Mouse (Mus musculus): Measurements from ENCODE around the gene Sema4d. TPM values are rescaled to one million over a fixed set of nuclear protein-coding genes. Genes with fewer than 3 reads are reported as not detected.

Gene Sema4d
- polyA plus RNA-seq, 1 experiment: 25.6 TPM

GRCm38 (mm10) chr13:51777048-51777737 lies 16.4 kb downstream of the Sema4d start:
- peak; percentile 93 for DNase-seq (ENCODE audit: low read depth)
- no peak for TF ChIP-seq CTCF (IDR thresholded peaks at IDR 0.05; ENCODE audit: borderline replicate concordance, extremely low read depth, insufficient read depth, insufficient read length)
- TF ChIP-seq POLR2A (IDR thresholded peaks at IDR 0.05; ENCODE audit: borderline replicate concordance, extremely low read depth, insufficient read depth, insufficient read length, poor library complexity, severe bottlenecking): no peak

DNA sequence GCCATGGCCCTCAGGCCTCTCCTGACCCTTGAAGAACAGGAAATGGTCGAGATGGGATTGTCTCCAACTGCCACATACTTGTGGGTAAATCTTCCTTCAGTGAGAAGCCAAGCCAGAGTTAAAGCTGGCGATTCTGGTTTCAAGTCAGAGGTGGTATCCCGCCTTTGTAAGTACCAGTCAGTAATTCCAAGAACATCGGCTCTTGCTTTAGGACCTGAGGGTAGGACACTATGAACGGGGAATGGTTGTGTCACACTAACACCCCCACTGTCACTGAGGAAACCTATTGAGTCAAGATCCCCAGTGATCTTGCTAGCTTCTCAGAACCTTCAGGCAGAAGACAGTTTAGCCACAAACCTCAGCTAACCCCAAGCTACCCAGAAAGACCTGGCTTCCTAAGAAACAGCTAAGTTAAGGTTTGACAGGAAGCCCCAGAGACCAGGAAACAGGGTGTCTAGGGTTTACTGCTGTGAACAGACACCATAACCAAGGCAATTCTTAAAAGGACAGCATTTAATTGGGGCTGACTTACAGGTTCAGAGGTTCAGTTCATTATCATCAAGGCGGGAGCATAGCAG lies 17.3 kb downstream of the Sema4d start:
- TF ChIP-seq CTCF (IDR thresholded peaks at IDR 0.05; ENCODE audit: borderline replicate concordance, extremely low read depth, insufficient read depth, insufficient read length): no peak
- no peak for TF ChIP-seq POLR2A (IDR thresholded peaks at IDR 0.05; ENCODE audit: borderline replicate concordance, extremely low read depth, insufficient read depth, insufficient read length, poor library complexity, severe bottlenecking)
- no peak for DNase-seq (ENCODE audit: low read depth)

GRCm38 (mm10) chr13:51771802-51772206 lies 21.7 kb downstream of the Sema4d start:
- DNase-seq (ENCODE audit: low read depth): peak; percentile 28
- TF ChIP-seq POLR2A (IDR thresholded peaks at IDR 0.05; ENCODE audit: borderline replicate concordance, extremely low read depth, insufficient read depth, insufficient read length, poor library complexity, severe bottlenecking) (no peak), CTCF (IDR thresholded peaks at IDR 0.05; ENCODE audit: borderline replicate concordance, extremely low read depth, insufficient read depth, insufficient read length) (no peak)

GRCm38 (mm10) chr13:51770647-51771427 lies 22.7 kb downstream of the Sema4d start:
- TF ChIP-seq CTCF (IDR thresholded peaks at IDR 0.05; ENCODE audit: borderline replicate concordance, extremely low read depth, insufficient read depth, insufficient read length) (no peak), POLR2A (IDR thresholded peaks at IDR 0.05; ENCODE audit: borderline replicate concordance, extremely low read depth, insufficient read depth, insufficient read length, poor library complexity, severe bottlenecking) (no peak)
- no peak for DNase-seq (ENCODE audit: low read depth)

- no peak for TF ChIP-seq CTCF (IDR thresholded peaks at IDR 0.05; ENCODE audit: borderline replicate concordance, extremely low read depth, insufficient read depth, insufficient read length)
- no peak for TF ChIP-seq POLR2A (IDR thresholded peaks at IDR 0.05; ENCODE audit: borderline replicate concordance, extremely low read depth, insufficient read depth, insufficient read length, poor library complexity, severe bottlenecking)
- no peak for DNase-seq (ENCODE audit: low read depth)
Measured at GRCm38 (mm10) chr13:51767991-51768761, 25.4 kb downstream of the Sema4d start.

GRCm38 (mm10) chr13:51767513-51767912 lies 26.0 kb downstream of the Sema4d start:
- TF ChIP-seq POLR2A (IDR thresholded peaks at IDR 0.05; ENCODE audit: borderline replicate concordance, extremely low read depth, insufficient read depth, insufficient read length, poor library complexity, severe bottlenecking): no peak
- TF ChIP-seq CTCF (IDR thresholded peaks at IDR 0.05; ENCODE audit: borderline replicate concordance, extremely low read depth, insufficient read depth, insufficient read length): no peak
- DNase-seq (ENCODE audit: low read depth): no peak

DNA sequence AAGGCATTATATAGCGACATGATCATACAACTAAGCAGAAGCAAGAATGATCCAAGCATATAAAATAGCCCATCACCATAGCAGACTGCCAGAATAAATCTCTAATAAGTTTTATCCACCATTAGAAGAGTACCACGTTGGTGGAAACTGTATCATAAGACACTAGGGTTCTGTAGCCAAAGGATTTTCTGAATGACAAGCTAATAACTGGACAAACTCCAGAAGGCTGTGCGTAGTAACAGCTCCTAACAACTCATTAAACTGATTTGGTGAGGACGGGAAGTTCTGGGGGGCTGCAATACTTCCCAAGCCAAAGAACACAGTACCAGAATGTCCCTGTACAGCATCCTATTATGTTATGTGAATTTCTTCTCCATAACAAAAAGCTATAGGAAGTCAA lies 26.8 kb downstream of the Sema4d start:
- no peak for DNase-seq (ENCODE audit: low read depth)

GRCm38 (mm10) chr13:51765369-51765768 lies 28.2 kb downstream of the Sema4d start:
- DNase-seq (ENCODE audit: low read depth): no peak
- TF ChIP-seq CTCF (IDR thresholded peaks at IDR 0.05; ENCODE audit: borderline replicate concordance, extremely low read depth, insufficient read depth, insufficient read length) (no peak), POLR2A (IDR thresholded peaks at IDR 0.05; ENCODE audit: borderline replicate concordance, extremely low read depth, insufficient read depth, insufficient read length, poor library complexity, severe bottlenecking) (no peak)

More for the DNA sequence above, 26.8 kb downstream of the Sema4d start:
- no peak for TF ChIP-seq POLR2A (IDR thresholded peaks at IDR 0.05; ENCODE audit: borderline replicate concordance, extremely low read depth, insufficient read depth, insufficient read length, poor library complexity, severe bottlenecking)
- no peak for TF ChIP-seq CTCF (IDR thresholded peaks at IDR 0.05; ENCODE audit: borderline replicate concordance, extremely low read depth, insufficient read depth, insufficient read length)

- no peak for DNase-seq (ENCODE audit: low read depth)
- TF ChIP-seq CTCF (IDR thresholded peaks at IDR 0.05; ENCODE audit: borderline replicate concordance, extremely low read depth, insufficient read depth, insufficient read length): no peak
- no peak for TF ChIP-seq POLR2A (IDR thresholded peaks at IDR 0.05; ENCODE audit: borderline replicate concordance, extremely low read depth, insufficient read depth, insufficient read length, poor library complexity, severe bottlenecking)
Measured at GRCm38 (mm10) chr13:51763019-51763698, 30.4 kb downstream of the Sema4d start.

DNA sequence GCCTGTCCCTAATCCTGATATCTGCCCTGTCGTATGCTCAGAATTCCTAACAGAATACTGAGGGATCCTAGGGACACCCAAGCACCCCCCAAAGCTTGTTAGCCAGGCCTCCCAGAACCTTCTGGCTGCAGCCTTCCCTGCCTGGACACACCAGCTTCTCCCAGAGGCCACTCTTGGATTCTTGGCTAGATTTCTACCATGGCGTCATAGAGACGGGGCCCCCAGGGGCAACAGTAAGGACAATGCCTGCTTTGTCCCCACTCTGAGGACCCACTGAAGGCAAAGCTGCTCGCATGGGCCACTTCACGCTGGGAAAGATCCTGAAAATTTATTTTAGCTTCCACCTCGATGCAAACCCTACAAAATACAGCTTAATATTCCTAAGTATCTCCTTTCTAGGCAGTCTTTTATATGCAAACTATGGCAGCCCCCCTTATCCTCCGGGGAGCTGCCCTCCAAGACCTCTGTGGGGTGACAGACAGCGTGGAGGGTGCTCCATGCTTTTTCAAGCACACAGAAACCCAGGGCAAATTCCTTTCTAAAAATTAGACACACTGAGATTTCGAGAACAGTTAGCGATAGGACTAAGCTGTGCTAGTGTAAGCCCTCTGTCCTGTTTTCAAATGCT lies 32.2 kb downstream of the Sema4d start:
- peak; percentile 90 for DNase-seq (ENCODE audit: low read depth)
- TF ChIP-seq CTCF (IDR thresholded peaks at IDR 0.05; ENCODE audit: borderline replicate concordance, extremely low read depth, insufficient read depth, insufficient read length) (no peak), POLR2A (IDR thresholded peaks at IDR 0.05; ENCODE audit: borderline replicate concordance, extremely low read depth, insufficient read depth, insufficient read length, poor library complexity, severe bottlenecking) (no peak)
